Mouse (Mus musculus) heart, embryonic 12.5 days (tissue): Measurements from ENCODE around the gene Tex30. TPM values are rescaled to one million over a fixed set of nuclear protein-coding genes. Genes with fewer than 3 reads are reported as not detected.

Source experiments
- ATAC-seq: fragments of 200-750 bp; cut with Nextera tagmentation; 2 replicates; pipeline ENCODE4 v1.8.0; 2017; ENCODE audit warnings: moderate TSS enrichment, moderate library complexity; ENCODE audit not compliant: insufficient number of reproducible peaks, low FRiP score
- H3K27ac ChIP-seq: fragments of 300-500 bp; sonication (generic); 2 replicates; pipeline ENCODE4 v1.5.1; 2016; ENCODE audit warnings: mild to moderate bottlenecking, moderate library complexity; ENCODE audit not compliant: poor library complexity, severe bottlenecking
- H3K27me3 ChIP-seq: fragments of 300-500 bp; sonication (generic); replicated peaks from 2 replicates; pipeline ENCODE4 v1.6.1; 2016; ENCODE audit warnings: mild to moderate bottlenecking, moderate library complexity
- H3K36me3 ChIP-seq: fragments of 300-500 bp; sonication (generic); 2 replicates; pipeline ENCODE4 v1.6.1; 2016; ENCODE audit warnings: mild to moderate bottlenecking, moderate library complexity
- H3K4me1 ChIP-seq: fragments of 300-500 bp; sonication (generic); replicated peaks from 2 replicates; pipeline ENCODE4 v1.6.1; 2016; ENCODE audit warnings: mild to moderate bottlenecking
- H3K4me2 ChIP-seq: fragments of 300-500 bp; sonication (generic); 2 replicates; pipeline ENCODE4 v1.6.1; 2016; ENCODE audit warnings: mild to moderate bottlenecking, moderate library complexity
- H3K4me3 ChIP-seq: fragments of 300-500 bp; sonication (generic); 2 replicates; pipeline ENCODE4 v1.5.1; 2016; ENCODE audit warnings: mild to moderate bottlenecking
- H3K9ac ChIP-seq: fragments of 300-500 bp; sonication (generic); 2 replicates; pipeline ENCODE4 v1.6.1; 2016; ENCODE audit warnings: mild to moderate bottlenecking, moderate library complexity
- H3K9me3 ChIP-seq: fragments of 300-500 bp; sonication (generic); replicated peaks from 2 replicates; pipeline ENCODE4 v1.6.1; 2016; ENCODE audit warnings: mild to moderate bottlenecking, moderate library complexity
- WGBS: fragments of 180-500 bp; shearing (Covaris S2); methylation state at CpG from one replicate; pipeline ENCODE4 v1.1.7; 2016; 5-methylcytosine and 5-hydroxymethylcytosine counted together
- polyA plus RNA-seq: library from polyadenylated mRNA; unstranded; fragments of >200 nt; fragmentation: Nextera tagmentation; extraction: Ambion mirVana; gene quantifications from 2 replicates; pipeline ENCODE4 v1.2.1, GENCODE M21; 2016

Gene Tex30
- 77.2 and 77.7 TPM in 2 replicates for polyA plus RNA-seq

DNA sequence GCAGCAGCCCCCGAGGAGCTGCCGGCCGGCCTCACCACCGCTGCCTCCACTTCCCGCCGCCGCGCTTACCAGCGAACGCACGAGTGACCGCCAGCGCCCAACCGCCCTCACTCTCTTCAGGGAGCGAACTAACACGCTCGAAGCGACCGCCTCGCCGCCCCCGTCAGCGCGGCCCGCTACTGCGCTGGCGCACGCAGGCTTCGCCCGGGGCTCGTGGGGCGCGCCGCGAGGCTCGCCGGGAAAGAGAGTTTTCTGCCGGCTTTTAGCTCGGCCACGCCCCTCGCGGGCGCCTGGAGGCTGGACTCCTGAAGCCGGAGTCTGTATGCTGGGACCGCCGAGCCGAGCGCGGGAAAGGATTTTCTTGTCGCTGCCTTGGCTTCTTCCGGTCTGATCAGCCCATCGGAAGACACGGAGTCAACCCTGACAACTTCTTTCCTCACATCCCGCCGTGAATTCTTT, at the start of gene Tex30:
TSS of gene Tex30 (minus strand) at position 183 of the 459 bp plus-strand sequence.
- peak within 1 kb of the TSS; percentile 96 for H3K27ac ChIP-seq
- WGBS = under 1% methylated on average over 55 of the region's 55 CpGs
- peak; percentile 97 for ATAC-seq
- H3K4me1 ChIP-seq = peaks cover 6% of the 10 kb centered on the region
- H3K4me2 ChIP-seq = peak within 1 kb of the TSS; percentile 77
- H3K9me3 ChIP-seq = no peaks in the 10 kb centered on the region
- H3K27me3 ChIP-seq = no peaks in the 10 kb centered on the region
- H3K9ac ChIP-seq = peak within 1 kb of the TSS; percentile 91
- H3K4me3 ChIP-seq = peak within 1 kb of the TSS; percentile 91
- H3K36me3 ChIP-seq = peaks cover 28% of the 10 kb centered on the region

DNA sequence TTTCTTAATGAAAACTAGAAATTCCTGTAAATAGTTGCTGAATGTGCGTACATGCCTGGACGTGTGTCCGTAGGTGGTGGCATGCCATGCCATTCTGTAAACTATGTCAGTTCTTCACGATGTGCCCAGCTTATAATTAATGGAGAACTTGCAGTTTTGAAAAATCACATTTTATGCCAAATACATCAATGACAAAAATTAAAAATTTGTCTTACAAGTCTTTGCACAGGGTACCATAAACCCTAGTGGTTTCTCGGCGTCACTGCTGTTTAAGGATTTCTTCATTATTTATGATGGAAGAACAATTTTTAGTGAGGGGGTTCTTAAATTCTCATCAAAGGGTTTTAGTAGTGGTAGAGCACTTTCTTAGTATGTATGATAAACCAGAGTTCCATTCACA, 46.5 kb upstream of the Tex30 start:
- peak overlapping the region; percentile 80 for H3K4me2 ChIP-seq

DNA sequence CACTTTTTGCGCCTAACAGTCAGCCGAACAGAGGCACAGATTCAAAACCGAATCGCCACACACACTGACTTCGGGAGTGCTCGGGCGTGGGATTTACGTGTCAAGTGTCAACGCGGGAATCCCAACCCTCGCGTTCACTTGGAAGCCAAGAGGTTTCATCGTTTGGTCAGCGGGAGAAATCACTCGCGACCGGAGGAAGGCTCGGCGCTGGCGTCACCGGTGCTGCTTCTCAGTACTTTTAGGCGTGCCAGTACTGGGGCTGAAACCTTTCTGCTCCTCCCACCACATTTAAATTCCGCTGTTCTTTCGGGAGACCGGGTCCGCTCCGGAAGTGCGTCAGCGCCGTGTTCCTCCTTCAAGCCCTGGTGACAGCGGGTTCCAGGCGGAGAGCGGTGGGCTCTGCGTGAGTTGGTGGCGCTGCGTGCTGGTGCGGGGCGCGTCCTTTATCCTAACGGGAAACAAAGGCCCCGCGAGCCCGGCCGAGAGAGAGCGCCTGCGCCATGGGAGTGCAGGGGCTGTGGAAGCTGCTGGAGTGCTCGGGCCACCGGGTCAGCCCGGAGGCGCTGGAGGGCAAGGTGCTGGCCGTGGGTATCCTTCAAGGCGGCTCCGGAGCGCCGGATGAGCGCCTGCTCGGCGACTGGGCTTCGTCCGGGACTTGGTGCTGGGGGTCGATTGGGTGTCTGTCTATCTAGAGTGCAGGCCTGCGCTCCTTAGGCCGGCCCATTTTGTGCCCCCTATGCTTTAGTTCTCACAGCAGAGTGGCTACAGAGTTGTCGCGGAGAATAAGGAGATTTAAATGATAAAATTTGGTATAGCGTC, 45.5 kb upstream of the Tex30 start, which contains the start of gene Ercc5:
TSS of gene Ercc5 (plus strand) at position 182 of the 819 bp plus-strand sequence.
- WGBS = under 1% methylated on average over 66 of the region's 66 CpGs
- Histone ChIP-seq H3K4me3 (peak within 1 kb of the TSS; percentile 81), H3K9ac (peak within 1 kb of the TSS; percentile 88), H3K9me3 (no peaks in the 10 kb centered on the region), H3K4me1 (0 out of 2 replicates have a peak, but pooled peaks cover 2% of the 10 kb centered on the region), H3K36me3 (peaks cover 10% of the 10 kb centered on the region), H3K27ac (peak within 1 kb of the TSS; percentile 94), H3K27me3 (no peaks in the 10 kb centered on the region), H3K4me2 (peak within 1 kb of the TSS; percentile 80)
- ATAC-seq = peak; percentile 96

More for the DNA sequence above, 46.5 kb upstream of the Tex30 start:
- Histone ChIP-seq H3K36me3 (peaks cover 3% of the 10 kb centered on the region; the same call in 1 of the 2 replicates), H3K4me3 (peak overlapping the region; percentile 81), H3K9ac (0 out of 2 replicates have a peak overlapping the region, but pooled peaks have one; percentile 88), H3K27ac (peak overlapping the region; percentile 94; the same call in 1 of the 2 replicates), H3K4me1 (0 out of 2 replicates have a peak, but pooled peaks cover 2% of the 10 kb centered on the region), H3K9me3 (no peaks in the 10 kb centered on the region), H3K27me3 (no peaks in the 10 kb centered on the region)
- no peak for ATAC-seq
- 50% methylated on average over 6 of the region's 6 CpGs for whole genome bisulfite sequencing

DNA sequence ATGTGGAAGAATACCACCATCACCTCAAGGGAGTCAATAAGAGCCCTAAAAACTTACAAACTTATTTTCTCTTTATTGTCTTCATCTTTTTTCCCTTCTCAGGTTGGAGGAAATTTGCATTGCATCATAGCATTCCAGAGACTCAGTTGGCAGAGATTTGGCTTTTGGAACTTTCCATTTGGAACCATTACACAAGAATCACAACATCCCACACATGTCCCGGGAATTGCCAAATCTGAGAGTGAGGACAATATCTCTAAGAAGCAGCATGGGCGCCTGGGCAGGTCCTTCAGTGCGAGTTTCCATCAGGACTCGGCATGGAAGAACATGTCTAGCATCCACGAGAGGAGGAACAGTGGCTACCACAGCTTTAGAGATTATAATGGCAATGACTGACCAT, 40.5 kb upstream of the Tex30 start:
- 83% methylated on average over 5 of the region's 5 CpGs for WGBS
- Histone ChIP-seq H3K27ac (no peak overlapping the region), H3K9me3 (no peaks in the 10 kb centered on the region), H3K4me1 (no peaks in the 10 kb centered on the region), H3K4me2 (no peak overlapping the region), H3K9ac (no peak overlapping the region), H3K27me3 (no peaks in the 10 kb centered on the region), H3K4me3 (no peak overlapping the region), H3K36me3 (peaks cover 43% of the 10 kb centered on the region)
- ATAC-seq = no peak

DNA sequence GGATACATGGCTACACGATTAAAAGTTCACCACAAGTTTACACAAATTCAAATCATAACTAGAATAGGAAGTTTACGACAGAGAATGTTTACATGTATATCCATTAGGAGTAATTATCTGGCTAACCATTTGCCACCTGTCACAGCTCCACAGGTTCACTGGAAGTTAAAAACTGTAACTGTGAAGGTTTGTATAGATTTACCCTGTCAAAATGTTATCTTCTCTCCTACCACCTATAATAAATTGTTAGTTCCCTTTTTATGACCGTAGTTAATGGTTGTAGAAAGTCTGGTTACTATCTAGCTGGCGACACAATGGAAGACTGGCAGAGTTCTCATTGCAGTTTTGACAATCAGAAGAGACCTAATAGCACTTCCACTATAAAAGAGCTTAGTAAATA, 38.0 kb upstream of the Tex30 start:
- ATAC-seq = no peak
- H3K4me3 ChIP-seq = no peak overlapping the region
- H3K9ac ChIP-seq = no peak overlapping the region
- H3K4me1 ChIP-seq = no peaks in the 10 kb centered on the region
- no peak overlapping the region for H3K4me2 ChIP-seq
- no peaks in the 10 kb centered on the region for H3K9me3 ChIP-seq
- peaks cover 59% of the 10 kb centered on the region for H3K36me3 ChIP-seq
- 81% methylated on average over 4 of the region's 4 CpGs for WGBS
- no peaks in the 10 kb centered on the region for H3K27me3 ChIP-seq
- no peak overlapping the region for H3K27ac ChIP-seq

DNA sequence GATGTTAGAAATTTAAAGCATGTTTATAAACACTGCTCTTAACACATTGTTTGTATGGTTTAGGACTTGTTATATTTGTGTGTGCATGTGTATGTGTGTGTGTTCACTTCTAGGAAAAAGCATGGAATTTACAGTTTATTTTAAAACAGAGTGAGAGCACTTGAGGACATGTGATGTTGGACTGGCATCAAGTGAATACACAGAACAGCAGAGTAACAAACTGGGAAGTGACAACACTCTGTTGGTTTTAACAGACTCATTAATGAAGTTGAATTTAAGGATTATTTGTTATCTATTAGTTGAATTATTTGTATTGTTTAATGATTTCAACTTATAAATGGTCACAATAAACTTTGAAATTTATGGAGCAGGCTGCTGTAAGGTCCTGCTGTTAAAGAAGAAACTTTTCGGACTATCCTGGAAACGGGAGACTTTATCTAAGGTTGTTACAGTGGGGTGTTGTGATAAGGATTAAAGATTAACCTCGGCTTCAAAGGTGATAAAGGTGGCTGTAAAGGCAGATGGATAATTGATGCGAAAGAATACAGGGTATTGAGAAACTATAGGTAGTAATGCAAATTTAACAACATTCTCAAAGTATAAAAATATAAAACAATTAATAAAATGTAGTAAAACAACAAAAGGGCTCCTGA, 27.8 kb upstream of the Tex30 start:
- Histone ChIP-seq H3K4me3 (no peak overlapping the region), H3K27me3 (no peaks in the 10 kb centered on the region), H3K36me3 (peaks cover 40% of the 10 kb centered on the region), H3K4me1 (no peaks in the 10 kb centered on the region), H3K27ac (no peak overlapping the region), H3K4me2 (no peak overlapping the region), H3K9ac (no peak overlapping the region), H3K9me3 (no peaks in the 10 kb centered on the region)
- WGBS = 56% methylated on average over 4 of the region's 4 CpGs
- no peak for ATAC-seq

DNA sequence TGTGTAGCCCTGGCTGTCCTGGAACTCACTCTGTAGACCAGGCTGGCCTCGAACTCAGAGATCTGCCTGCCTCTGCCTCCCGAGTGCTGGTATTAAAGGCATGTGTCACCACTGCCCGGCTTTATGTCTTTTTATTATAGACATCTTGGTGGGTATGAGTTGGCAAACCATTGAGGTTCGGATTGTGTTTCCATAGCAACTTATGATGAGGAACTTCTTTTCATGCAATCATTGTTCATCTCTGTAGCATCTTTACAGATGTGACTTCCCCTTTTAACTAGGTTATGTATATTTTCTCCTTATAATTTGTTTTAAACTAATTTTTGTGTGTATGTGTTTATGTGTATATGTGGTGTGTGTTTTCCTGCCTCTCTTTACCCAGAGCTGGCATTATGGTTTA, 23.3 kb upstream of the Tex30 start:
- Histone ChIP-seq H3K9me3 (no peaks in the 10 kb centered on the region), H3K27ac (no peak overlapping the region), H3K4me3 (no peak overlapping the region), H3K9ac (no peak overlapping the region), H3K4me1 (no peaks in the 10 kb centered on the region), H3K27me3 (no peaks in the 10 kb centered on the region), H3K36me3 (peaks cover 43% of the 10 kb centered on the region), H3K4me2 (no peak overlapping the region)
- no peak for ATAC-seq
- WGBS = 85% methylated on average over 4 of the region's 4 CpGs

DNA sequence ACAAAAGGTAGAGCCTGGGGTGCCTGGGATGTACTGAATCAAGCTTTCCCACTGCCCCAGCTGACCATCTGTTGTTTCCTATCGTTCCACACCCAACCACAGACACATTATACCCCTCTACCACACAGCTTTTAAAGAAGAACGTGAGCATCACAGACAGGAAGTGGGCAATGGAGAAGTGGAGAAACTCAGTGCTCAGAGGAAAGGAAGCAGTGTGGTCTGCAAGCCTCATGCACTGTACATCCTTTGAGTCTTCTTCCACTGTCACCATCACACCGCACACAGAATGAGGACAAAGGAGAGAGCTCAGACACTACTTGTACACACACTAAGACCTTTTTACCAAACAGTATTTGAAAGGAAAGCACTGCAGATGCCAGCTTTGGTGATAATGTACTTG, 20.0 kb upstream of the Tex30 start:
- Histone ChIP-seq H3K36me3 (peaks cover 30% of the 10 kb centered on the region), H3K9me3 (no peaks in the 10 kb centered on the region), H3K4me2 (no peak overlapping the region), H3K9ac (no peak overlapping the region), H3K27me3 (no peaks in the 10 kb centered on the region), H3K4me3 (no peak overlapping the region), H3K27ac (no peak overlapping the region), H3K4me1 (0 out of 2 replicates have a peak, but pooled peaks cover 2% of the 10 kb centered on the region)
- ATAC-seq = no peak
- WGBS = 68% methylated on average over 3 of the region's 3 CpGs

DNA sequence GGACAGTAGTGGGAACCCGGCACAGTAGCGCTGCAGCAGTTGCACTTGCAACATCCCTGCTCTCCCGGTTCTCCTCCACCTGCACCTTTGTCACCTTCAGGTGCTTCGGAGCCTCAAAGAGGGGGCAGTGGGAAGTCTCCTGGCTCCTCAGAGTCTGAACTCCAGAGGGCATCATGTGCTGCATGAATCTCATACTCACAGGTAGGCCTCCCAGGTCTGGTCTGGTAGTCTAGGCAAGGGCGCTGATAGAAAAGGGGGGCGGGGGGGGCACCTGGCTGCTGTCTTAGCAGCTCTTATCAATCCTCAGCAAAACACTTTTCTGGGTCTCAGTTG, 17.8 kb upstream of the Tex30 start:
- Histone ChIP-seq H3K36me3 (peaks cover 30% of the 10 kb centered on the region), H3K27me3 (no peaks in the 10 kb centered on the region), H3K4me3 (peak overlapping the region; percentile 78), H3K4me1 (0 out of 2 replicates have a peak, but pooled peaks cover 2% of the 10 kb centered on the region), H3K27ac (peak overlapping the region; percentile 98), H3K4me2 (peak overlapping the region; percentile 77), H3K9ac (peak overlapping the region; percentile 86), H3K9me3 (no peaks in the 10 kb centered on the region)
- 0 out of 2 replicates have a peak, but pooled peaks have one; percentile 1 for ATAC-seq
- 8% methylated on average over 6 of the region's 6 CpGs for WGBS

DNA sequence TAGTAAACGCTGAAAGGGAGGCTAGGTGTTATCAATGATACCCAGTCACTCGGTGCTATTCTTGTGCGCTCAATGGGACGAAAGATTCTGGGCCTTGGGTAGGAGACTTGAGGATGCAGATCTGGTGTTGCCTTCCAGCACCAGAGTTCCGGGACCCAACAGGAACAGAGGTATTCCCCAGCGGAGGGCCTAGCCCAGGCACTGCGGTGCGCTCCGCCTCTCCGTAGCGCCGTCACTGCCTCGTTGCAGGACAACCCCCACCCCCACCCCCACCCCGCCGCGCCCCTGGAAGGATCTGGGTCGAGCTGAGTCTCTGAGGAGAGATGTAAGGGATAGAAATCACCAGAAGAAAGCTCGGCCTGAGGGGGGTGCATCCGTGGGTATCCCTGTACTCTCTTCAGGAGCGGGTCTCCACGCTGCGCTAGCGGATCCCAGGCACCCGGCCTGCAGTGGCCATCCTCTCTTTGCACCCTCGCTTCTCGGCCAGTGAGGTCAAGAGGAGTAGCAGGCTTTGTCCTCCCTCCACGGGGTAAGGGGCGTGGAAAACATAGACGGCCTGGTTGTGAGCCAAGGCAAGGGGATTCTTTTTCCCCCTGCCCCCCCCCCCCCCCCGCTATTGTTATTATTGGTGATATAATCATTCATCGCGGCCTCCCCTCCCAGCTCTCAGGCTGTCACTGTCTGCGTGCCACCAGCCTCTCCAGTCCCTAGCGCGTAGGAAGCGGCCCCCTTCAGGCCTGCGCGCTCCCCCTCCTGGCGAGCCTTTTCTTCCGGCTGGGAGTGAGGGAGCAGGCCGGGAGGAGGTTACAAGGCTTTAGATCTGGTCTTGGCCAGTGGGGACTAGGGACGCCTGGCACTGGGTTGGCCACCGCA, 17.2 kb upstream of the Tex30 start:
- no peaks in the 10 kb centered on the region for H3K9me3 ChIP-seq
- peak overlapping the region; percentile 86 for H3K9ac ChIP-seq
- H3K36me3 ChIP-seq = peaks cover 32% of the 10 kb centered on the region
- H3K4me1 ChIP-seq = 0 out of 2 replicates have a peak, but pooled peaks cover 2% of the 10 kb centered on the region
- H3K4me3 ChIP-seq = peak overlapping the region; percentile 78
- H3K27ac ChIP-seq = peak overlapping the region; percentile 98
- H3K4me2 ChIP-seq = peak overlapping the region; percentile 77
- ATAC-seq = peak; percentile 90
- WGBS = 0% methylated on average over 42 of the region's 43 CpGs
- H3K27me3 ChIP-seq = no peaks in the 10 kb centered on the region
